Mouse (Mus musculus): ENCODE data around the gene Sp2.

Sp2 gene

DNA sequence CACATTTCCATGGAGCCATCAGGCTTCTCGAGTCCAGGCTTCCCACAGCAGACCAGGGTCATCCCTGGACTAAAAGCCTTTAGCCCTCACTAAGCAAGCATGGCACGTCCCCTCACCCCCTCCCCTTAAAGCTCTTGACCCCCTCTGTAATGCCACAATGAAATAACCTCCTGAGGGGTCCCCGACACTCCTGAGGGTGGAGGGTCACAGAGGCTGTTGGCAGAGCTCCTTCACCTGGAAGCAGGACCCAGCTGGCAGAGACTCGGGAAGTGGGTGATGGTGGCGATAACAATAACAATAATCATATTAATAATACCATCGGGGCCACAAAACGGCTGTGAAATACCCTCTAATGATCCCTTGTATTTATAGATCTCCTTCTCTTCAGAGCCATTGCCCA, at the start of gene Sp2:
TSS of gene Sp2 (minus strand) at position 101 of the 400 bp plus-strand sequence.
- DNase-seq: no peak

DNA sequence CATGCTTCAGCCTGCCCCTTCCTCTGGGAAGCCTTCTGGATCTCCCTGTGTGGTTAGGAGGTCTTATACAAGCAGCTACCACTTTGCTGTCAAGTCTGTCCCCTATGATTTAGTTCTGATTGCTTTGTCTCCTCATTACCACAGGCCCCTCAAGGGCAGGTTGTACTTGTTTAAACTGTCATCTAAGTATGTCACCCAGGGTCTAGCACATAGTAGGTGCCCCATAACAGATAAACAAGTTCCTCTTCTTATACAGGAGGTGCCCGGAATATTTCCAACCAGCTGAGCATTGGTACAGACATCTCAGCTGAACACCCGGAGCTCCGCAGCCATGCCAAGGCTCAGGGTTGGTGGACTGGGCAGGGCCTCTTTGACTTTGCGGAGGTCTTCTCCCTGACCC, 49.7 kb upstream of the Sp2 start:
- no peak for DNase-seq

DNA sequence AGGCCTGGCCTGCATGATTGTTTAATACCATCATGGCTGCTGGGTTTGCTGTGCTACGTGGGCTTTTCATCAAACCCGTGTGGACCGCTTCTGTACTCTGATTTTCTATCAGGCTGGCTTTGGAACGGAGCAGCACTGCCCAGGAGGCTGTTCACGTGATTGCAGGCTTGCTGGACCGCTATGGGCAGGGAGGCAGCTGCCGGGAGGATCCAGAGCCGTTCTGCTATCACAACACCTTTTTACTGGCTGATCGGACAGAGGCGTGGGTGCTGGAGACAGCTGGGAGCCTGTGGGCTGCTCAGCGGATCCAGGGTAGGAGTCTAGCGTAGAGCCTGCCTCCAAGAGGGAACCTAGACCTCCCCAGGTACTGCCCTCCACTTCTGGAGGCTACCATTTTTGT, 49.2 kb upstream of the Sp2 start:
- DNase-seq: peak; percentile 33

GRCm38 (mm10) chr11:97030426-97030825, 47.7 kb upstream of the Sp2 start:
- DNase-seq: no peak

- DNase-seq: peak; percentile 91
These were observed 47.1 kb upstream of the Sp2 start, which contains the start of gene Scrn2 for GRCm38 (mm10) chr11:97029686-97030417. Gene Scrn2, plus strand, starts transcription at chr11:97029938.

DNA sequence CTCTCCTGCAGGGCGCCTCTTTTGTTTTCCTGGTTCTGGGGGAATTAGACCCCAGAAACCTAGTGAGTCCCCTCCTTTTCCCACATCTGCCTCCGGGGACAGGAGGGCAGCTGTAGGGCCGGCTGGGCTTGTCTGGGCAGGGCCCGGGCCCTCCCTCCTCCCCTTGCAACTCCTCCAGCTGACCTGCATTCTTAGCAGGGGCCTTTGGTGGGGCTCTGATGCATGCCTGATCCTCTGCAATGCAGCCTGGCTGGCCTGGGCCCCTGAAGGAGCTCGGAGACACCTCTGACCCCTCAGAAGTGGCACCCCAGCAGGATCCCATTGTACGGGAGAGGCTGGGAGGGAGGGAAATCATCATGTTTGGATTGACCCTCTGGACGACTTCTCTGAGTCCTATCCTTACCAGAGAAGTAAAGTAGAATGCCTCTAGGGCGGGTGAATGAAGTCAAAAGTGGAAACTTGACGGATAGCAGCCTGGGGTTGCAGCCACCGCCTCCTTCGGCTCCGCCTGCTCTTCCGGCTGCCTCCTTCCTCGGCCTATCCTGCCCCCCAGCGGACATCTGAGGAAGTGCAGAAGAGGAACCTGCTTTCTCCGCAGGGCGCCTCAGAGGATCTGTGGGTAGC, 43.1 kb upstream of the Sp2 start:
- DNase-seq: peak; percentile 94

DNA sequence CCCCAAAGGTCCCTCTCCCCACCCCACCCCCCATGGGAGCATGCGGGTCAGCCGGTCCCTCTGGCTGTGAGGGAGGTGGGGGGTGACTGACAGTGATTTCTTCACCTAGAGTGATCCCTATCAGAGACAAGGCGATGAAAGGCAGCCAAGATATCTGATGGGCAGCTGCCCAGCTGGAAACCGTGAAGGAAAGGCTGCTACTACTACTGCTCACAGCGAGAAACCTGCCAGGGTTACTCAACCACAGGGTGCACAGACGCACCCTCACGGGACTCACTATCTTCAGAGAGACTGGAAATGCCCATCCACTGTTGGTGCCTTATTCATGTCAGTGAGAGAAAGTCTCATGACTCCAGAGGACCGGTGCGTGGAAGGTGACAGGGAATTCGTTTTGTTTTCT, 42.2 kb upstream of the Sp2 start:
- peak; percentile 34 for DNase-seq

DNA sequence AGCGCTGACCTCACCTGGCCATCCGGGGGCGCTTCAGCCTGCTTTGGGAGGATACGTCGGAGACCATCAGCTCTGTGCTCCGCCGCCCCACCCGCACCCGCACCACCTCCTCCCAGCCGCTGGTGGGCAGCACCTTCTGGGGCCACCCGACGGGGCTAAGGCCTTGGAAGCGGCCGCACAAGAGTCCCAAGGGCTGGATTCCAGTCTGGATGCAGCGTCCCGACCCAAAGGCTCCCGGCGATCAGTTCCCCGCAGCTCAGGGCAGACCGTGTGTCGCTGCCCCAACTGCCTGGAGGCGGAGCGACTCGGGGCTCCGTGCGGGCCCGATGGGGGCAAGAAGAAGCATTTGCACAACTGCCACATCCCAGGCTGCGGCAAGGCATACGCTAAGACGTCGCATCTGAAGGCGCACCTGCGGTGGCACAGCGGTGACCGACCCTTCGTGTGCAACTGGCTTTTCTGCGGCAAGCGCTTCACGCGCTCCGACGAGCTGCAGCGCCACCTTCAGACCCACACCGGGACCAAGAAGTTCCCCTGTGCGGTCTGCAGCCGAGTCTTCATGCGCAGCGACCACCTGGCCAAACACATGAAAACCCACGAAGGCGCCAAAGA, 39.2 kb upstream of the Sp2 start:
- peak; percentile 88 for DNase-seq

- DNase-seq: no peak
These were observed 38.5 kb upstream of the Sp2 start for GRCm38 (mm10) chr11:97021121-97021765.

DNA sequence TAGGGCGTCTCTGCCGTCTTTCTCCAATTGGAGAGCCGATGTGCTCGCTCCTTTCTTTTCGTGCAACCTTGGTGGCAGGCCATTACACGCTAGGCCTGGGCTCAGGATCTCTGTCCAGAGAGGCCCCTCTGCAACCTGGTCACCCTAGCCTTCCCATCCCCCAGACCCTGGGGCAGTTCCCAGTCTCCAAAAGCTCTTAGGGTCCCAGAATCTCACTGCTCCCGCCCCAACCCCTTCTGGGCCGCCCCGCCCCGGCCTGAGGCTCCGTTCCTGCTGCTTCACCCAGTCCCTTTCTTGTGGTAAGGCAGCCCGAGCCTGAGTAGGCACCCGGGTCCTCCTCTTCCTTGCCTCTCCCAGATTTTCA, 36.6 kb upstream of the Sp2 start:
- no peak for DNase-seq

DNA sequence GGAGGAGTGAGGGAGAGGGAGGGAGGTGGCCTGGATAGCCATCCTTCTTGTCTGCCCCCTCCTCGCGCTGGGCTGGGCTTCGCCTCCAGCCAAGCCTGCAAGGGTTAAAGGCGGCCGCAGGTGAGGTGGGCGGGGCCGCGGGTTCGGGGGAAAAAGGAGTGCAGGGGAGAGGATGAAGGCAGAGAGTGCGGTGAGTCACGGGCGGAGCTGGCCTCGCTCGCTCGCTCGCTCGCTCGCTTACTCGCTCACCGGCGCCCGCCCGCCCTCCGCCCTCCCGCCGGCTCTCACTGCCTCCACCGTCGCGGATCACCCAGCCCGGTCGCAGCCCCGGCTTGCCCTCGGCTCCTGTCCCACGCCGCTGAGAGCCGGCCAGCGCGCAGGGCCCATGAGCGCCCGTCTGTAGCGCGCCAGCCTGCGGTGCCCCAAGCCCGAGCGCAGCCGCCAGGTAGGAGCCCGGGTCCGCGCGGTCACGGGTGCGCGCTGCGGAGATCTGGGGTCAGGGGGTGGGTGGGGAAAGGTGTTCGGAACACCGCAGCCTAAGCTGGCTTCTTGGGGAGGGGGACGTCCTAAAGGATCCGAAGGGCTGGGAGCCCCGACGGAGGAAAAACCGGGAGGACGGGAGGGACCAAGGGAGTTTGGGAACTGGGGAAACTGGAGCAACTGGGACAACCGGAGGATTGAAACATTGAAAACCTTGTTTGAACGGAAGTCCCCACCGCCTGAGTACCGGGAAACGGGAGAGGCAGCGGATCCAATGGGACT, 36.0 kb upstream of the Sp2 start:
- peak; percentile 53 for DNase-seq

DNA sequence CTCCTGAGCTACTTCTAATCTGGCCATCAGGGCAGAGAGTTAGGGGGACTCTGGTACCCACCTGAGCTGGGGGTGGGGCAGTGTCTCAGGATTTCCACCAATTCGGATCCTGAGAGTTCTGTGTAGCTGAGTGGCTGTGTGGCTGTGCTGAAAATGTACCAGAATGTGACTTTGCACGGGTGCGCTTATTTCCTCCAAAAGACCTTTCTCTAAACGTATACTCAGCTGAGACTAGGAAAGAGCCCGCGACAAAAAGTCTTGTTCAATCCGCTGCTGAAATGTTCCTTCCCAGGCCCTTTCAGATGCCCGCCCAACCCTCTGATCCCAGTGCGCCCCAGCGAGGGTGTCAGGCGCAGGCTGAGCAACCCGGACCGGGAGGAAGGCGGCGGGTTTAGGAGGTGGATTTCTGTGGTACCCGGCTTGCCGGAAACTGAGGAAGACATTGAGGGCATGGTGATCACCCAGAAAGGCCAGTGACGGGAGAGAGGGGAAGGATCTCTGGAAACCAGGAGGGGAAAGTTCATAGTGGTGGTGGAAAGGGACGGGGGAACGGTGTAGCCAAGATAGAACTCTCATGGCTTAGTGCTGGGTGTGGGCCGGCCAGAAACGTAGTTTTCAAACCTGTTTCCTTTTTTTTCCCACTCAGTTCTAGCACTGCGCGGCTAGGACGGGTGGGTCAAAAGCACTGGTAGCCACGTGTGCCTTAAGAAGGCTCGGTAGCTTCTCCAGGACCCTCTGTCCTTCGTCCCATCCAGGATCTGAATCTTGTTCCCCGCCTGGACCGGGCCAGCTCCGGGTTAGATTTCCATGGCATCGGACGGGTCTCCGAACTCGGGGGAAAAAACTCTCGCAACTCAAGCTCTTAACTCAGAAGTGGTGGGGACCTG, 35.2 kb upstream of the Sp2 start:
- DNase-seq: peak; percentile 34

- DNase-seq: no peak
These were observed 30.4 kb upstream of the Sp2 start, which contains the start of gene Sp6 for GRCm38 (mm10) chr11:97013121-97013670. Gene Sp6, plus strand, starts transcription at chr11:97013394.

DNA sequence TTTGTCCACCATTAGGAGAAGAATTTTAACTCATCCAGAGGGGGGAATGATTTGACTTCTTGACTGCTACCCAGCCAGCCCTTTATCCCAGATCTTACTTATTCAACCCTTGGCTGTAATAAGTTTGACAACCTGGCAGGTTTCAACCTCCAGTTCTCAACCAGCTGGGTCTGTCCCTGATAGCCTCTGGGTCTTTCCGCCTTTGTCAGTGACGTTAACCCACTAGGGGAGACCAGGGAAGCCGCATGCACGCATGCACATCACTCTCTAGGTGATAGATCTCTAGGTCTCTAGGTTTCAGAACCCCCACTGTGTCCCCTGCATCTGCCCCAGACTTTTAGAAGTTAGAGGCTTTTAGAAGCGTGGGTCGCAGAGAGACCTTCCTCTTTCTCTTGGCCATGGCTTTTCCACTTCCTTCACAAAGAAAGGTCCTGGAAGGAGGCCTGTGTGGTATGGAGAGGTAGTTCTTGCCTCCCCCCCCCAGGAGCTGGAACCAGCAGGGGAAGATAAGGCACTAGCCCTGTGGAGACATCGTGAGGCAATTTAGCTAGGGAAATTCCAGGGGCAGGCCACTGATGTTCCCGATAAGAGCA, 26.5 kb upstream of the Sp2 start:
- DNase-seq: no peak

GRCm38 (mm10) chr11:97007093-97007794, 24.5 kb upstream of the Sp2 start:
- DNase-seq: no peak

- no peak for DNase-seq
These were observed 20.4 kb upstream of the Sp2 start for GRCm38 (mm10) chr11:97003170-97003569.

DNA sequence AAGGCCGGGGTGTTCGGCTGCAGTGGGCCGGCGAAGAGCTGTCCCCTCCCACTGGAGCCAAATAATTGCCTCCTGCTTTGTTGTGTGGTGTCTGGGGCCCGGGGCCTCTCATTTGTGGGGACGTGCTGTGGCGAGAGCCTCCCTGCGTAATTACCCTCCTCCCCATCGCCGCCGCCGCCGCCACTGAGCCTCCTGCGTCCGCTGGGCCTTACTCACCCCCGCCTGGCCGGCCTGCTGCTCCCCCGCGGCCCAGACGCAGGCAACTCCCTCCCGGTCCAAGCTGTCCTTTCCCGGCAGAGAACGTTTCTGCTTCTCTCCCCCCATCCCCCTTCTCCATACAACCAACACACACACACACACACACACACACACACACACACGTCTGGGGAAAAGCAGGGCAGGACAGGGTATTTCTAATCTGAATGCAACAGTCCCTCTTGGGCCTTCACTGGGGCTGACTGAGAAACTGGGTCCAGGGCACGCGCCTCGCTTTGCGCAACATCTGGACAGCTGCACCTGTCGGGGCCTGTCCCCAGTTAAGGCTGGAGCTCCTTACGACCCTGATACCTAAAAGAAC, 14.7 kb upstream of the Sp2 start:
- peak; percentile 75 for DNase-seq

DNA sequence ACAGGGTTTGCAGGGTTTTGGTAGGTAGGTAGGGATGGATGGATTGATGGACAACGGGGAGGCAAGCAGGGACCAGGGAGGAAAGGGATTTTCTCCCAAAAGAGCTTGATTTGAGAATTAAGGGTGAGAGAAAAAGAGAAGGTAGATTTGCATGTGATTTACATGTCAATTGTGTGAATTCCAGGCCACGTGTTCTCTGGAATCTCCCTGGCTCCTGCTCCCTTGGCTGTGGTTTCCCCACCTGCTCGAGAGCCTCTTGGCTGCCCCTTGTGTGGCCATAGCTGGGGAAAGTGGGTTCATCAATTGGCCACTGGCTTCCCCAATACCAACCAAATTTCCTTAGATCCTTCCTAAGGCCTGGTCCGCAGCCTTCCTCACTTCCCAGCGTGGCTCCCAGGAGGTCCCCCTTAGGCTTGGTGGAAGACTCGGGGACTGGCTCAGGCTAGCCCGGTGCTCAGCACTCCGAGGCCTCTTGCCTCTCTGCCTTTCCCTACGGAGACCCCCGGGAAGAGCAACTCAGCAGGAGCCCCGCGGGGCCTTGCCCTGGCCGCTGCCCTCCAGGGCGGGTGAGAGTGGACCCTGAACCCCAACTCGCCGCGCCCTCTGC, 14.1 kb upstream of the Sp2 start:
- no peak for DNase-seq
